Mouse (Mus musculus) intestine, embryonic 14.5 days (tissue): ENCODE results near the gene Gpsm2. TPM values are rescaled to one million over a fixed set of nuclear protein-coding genes. Genes with fewer than 3 reads are reported as not detected.
A peak's percentile ranks its signal among the peaks of the same experiment; 100 is the strongest.

Experiments used
- ATAC-seq: fragments of 200-750 bp; cut with Nextera tagmentation; replicated peaks from 2 replicates; pipeline ENCODE4 v1.8.0; 2017; ENCODE audit warnings: low read depth, moderate number of reproducible peaks, moderate TSS enrichment, moderate library complexity; ENCODE audit not compliant: low FRiP score, low TSS enrichment
- DNase-seq: peaks from one replicate; pipeline ENCODE4 v3.0.0-alpha.2; 2018; ENCODE audit warnings: low spot score
- H3K27ac ChIP-seq: fragments of 300-500 bp; sonication (generic); 2 replicates; pipeline ENCODE4 v1.5.1; 2014; ENCODE audit warnings: low read depth, mild to moderate bottlenecking, control low read depth
- H3K27me3 ChIP-seq: fragments of 300-500 bp; sonication (generic); replicated peaks from 2 replicates; pipeline ENCODE4 v1.6.1; 2014; ENCODE audit warnings: low read length, control low read depth; ENCODE audit not compliant: control insufficient read depth, insufficient read depth
- H3K36me3 ChIP-seq: fragments of 300-500 bp; sonication (generic); 2 replicates; pipeline ENCODE4 v1.6.1; 2014; ENCODE audit warnings: low read length, control low read depth; ENCODE audit not compliant: control insufficient read depth, insufficient read depth
- H3K4me1 ChIP-seq: fragments of 300-500 bp; sonication (generic); replicated peaks from 2 replicates; pipeline ENCODE4 v1.6.1; 2014; ENCODE audit warnings: low read length, control low read depth, mixed read lengths; ENCODE audit not compliant: control insufficient read depth, insufficient read depth
- H3K4me2 ChIP-seq: fragments of 300-500 bp; sonication (generic); 2 replicates; pipeline ENCODE4 v1.6.1; 2014; ENCODE audit warnings: low read length
- H3K4me3 ChIP-seq: fragments of 300-500 bp; sonication (generic); 2 replicates; pipeline ENCODE4 v1.5.1; 2014; ENCODE audit warnings: low read depth, low read length, control low read depth, mixed read lengths
- H3K9ac ChIP-seq: fragments of 300-500 bp; sonication (generic); 2 replicates; pipeline ENCODE4 v1.6.1; 2014; ENCODE audit warnings: mild to moderate bottlenecking, low read length
- H3K9me3 ChIP-seq: fragments of 300-500 bp; sonication (generic); 2 replicates; pipeline ENCODE4 v1.6.1; 2016; ENCODE audit warnings: low read length, control low read depth; ENCODE audit not compliant: control insufficient read depth
- WGBS: fragments of 180-500 bp; shearing (Covaris S2); extraction: QIAGEN DNeasy Blood & Tissue Kit; methylation state at CpG from one replicate; pipeline ENCODE4 v1.1.7; 2014; 5-methylcytosine and 5-hydroxymethylcytosine counted together
- polyA plus RNA-seq: library from polyadenylated mRNA; unstranded; fragments of >200 nt; fragmentation: Nextera tagmentation; extraction: Ambion mirVana; gene quantifications from 2 replicates; pipeline ENCODE4 v1.2.1, GENCODE M21; 2014

Gene Gpsm2
- 55.8 and 68.3 TPM in 2 replicates for polyA plus RNA-seq

DNA sequence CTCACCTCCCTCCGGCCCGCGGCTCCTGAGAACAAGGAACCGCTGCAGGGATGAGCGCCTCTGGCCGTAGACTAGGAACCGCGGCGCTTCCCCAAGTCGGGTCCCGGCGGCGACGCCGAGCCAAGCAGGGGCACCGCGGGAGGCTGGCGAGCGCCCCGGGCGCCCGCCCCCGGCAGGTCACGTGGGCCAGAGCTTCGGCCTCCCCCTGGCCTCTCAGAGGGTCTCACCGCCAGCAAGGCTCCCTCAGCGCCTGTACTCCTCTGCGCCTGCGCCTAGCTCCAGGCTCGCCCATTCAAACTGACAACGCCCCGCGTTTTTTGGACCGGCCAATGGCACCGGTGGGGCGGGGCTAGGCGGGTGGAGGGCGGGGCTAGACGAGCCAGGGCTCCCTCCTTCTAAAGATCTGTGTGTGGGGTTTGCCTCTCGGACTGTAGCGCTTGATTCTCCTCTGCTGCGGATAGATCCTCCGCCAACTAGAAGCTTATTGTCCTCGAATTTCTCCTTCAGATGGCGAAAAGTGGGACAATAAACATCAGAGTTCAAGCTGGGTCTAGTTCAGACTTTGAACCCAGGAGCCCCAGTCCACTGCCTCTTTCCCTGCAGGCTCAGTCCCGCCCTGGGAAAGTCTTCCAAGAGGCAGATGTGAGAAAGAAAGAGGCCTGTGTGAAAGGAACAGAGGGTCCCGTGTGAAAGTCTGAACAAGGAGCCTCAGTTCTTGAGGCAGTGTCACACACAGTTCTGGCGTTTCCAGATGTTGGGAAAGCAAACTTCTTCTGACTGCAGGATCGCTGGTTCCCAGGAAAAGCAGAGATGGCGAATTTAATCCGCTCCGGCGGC, at the start of gene Gpsm2:
TSS of gene Gpsm2 (minus strand) at position 274 of the 837 bp plus-strand sequence.
- WGBS, result 2% methylated on average over 53 of the region's 53 CpGs
- DNase-seq, result peak; percentile 99
- no peaks in the 10 kb centered on the region for H3K36me3 ChIP-seq
- peak within 1 kb of the TSS; percentile 90 for H3K27ac ChIP-seq
- ATAC-seq, result peak; percentile 97
- H3K27me3 ChIP-seq, result no peaks in the 10 kb centered on the region
- peak within 1 kb of the TSS; percentile 86 for H3K9ac ChIP-seq
- peak within 1 kb of the TSS; percentile 76 for H3K4me2 ChIP-seq
- H3K9me3 ChIP-seq, result no peaks in the 10 kb centered on the region
- H3K4me1 ChIP-seq, result peaks cover 25% of the 10 kb centered on the region
- peak within 1 kb of the TSS; percentile 80 for H3K4me3 ChIP-seq

DNA sequence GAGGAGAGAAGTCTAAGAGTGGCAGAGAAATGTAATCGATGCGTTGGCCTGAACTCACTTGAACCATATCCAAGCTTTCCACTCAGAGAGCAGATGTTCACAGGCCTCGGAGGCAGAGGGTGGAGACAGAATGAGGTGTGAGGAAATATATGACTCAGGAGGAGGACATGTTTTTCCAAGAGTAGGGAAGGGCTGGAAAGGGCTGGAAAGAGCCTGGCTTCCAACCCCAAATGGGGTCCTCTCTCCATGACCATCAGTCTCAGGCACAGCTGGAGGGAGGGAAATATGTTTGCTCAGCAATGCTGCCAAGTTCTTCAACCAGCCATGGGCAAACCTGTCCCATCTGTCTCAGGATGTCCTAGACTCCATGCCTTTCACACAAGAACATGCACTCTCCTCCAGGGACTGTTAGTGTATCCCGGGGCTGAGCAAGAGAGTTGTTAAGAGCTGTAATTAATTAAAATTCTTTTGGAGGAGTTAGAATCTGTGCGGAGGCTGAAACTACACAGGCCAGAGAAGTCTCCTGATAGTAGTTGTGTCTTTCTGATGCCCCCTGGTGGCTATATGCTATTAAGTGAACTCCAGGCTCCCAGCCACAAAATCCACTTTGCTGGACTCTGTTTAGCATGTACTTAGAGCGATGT, 48.7 kb upstream of the Gpsm2 start:
- DNase-seq (peak; percentile 79), ATAC-seq (peak; percentile 79)
- Histone ChIP-seq H3K4me1 (peaks cover 4% of the 10 kb centered on the region; the same call in 1 of the 2 replicates), H3K4me2 (no peak overlapping the region), H3K4me3 (no peak overlapping the region), H3K27me3 (no peaks in the 10 kb centered on the region), H3K9me3 (no peaks in the 10 kb centered on the region), H3K9ac (no peak overlapping the region), H3K36me3 (no peaks in the 10 kb centered on the region), H3K27ac (peak overlapping the region; percentile 66)
- 17% methylated on average over 6 of the region's 6 CpGs for WGBS

- ATAC-seq (no peak), DNase-seq (no peak)
- H3K9ac ChIP-seq, result no peak overlapping the region
- H3K4me3 ChIP-seq, result no peak overlapping the region
- H3K36me3 ChIP-seq, result no peaks in the 10 kb centered on the region
- no peaks in the 10 kb centered on the region for H3K27me3 ChIP-seq
- no peak overlapping the region for H3K4me2 ChIP-seq
- H3K27ac ChIP-seq, result no peak overlapping the region
- H3K9me3 ChIP-seq, result no peaks in the 10 kb centered on the region
- 60% methylated on average over 6 of the region's 6 CpGs for WGBS
- peaks cover 4% of the 10 kb centered on the region; the same call in 1 of the 2 replicates for H3K4me1 ChIP-seq
Observed at GRCm38 (mm10) chr3:108769547-108769946, 47.4 kb upstream of the Gpsm2 start.

GRCm38 (mm10) chr3:108767416-108767815, 45.3 kb upstream of the Gpsm2 start:
- Histone ChIP-seq H3K4me1 (peaks cover 4% of the 10 kb centered on the region; the same call in 1 of the 2 replicates), H3K4me3 (no peak overlapping the region), H3K9ac (no peak overlapping the region), H3K36me3 (no peaks in the 10 kb centered on the region), H3K27ac (no peak overlapping the region), H3K4me2 (no peak overlapping the region), H3K27me3 (no peaks in the 10 kb centered on the region), H3K9me3 (no peaks in the 10 kb centered on the region)
- 64% methylated on average over 10 of the region's 10 CpGs for WGBS
- DNase-seq (no peak), ATAC-seq (no peak)

DNA sequence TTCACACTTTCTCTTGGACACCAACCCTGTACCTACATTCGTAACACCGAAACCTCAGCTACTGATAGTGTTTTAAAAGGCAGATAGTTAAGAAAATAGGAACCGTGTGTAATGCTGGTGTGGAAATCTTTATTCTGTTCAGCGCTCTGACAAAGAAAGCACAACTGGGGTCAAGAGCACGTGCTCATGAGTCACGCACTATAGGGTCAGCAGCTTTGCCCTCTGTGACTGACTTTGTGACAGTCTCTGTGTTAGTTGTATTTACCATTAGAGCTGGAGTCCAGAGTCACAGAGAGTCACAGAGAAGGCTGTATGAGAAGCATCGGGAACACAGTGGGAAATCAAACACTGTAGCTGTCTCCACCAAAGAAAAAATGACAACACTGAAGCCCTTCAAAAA, 44.8 kb upstream of the Gpsm2 start:
- no peak overlapping the region for H3K4me2 ChIP-seq
- no peaks in the 10 kb centered on the region for H3K27me3 ChIP-seq
- H3K9me3 ChIP-seq, result no peaks in the 10 kb centered on the region
- DNase-seq (no peak), ATAC-seq (no peak)
- peaks cover 4% of the 10 kb centered on the region; the same call in 1 of the 2 replicates for H3K4me1 ChIP-seq
- H3K9ac ChIP-seq, result no peak overlapping the region
- H3K27ac ChIP-seq, result no peak overlapping the region
- H3K4me3 ChIP-seq, result no peak overlapping the region
- no peaks in the 10 kb centered on the region for H3K36me3 ChIP-seq
- 85% methylated on average over 7 of the region's 7 CpGs for WGBS

- no peaks in the 10 kb centered on the region for H3K36me3 ChIP-seq
- no peak overlapping the region for H3K27ac ChIP-seq
- no peak overlapping the region for H3K4me3 ChIP-seq
- peaks cover 4% of the 10 kb centered on the region; the same call in 1 of the 2 replicates for H3K4me1 ChIP-seq
- ATAC-seq, result no peak
- H3K9me3 ChIP-seq, result no peaks in the 10 kb centered on the region
- no peak for DNase-seq
- 87% methylated on average over 7 of the region's 7 CpGs for WGBS
- no peaks in the 10 kb centered on the region for H3K27me3 ChIP-seq
- no peak overlapping the region for H3K9ac ChIP-seq
- no peak overlapping the region for H3K4me2 ChIP-seq
Observed at GRCm38 (mm10) chr3:108765476-108765875, 43.4 kb upstream of the Gpsm2 start.

DNA sequence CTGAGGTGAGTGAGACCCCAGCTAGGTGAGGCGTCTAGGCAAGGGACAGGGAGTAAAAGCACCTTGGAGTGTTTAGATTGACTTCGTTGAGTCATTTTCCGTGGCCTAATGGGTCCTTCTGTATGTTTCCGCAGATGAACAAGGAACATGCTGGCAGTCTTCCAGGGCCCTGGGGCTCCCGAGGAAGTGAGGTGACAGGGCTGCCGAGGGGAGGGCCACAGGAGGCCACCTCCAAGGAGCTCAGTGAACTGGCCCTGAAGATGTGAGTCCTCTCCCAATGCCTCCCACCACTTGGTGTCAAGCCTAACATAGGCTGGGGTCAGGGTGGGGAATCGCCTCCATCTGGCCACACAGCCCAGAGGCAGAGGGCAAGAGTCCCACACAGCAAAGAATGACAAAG, 42.9 kb upstream of the Gpsm2 start:
- no peak overlapping the region for H3K4me2 ChIP-seq
- no peak for ATAC-seq
- peaks cover 5% of the 10 kb centered on the region; the same call in 1 of the 2 replicates for H3K4me1 ChIP-seq
- H3K9me3 ChIP-seq, result no peaks in the 10 kb centered on the region
- H3K27me3 ChIP-seq, result no peaks in the 10 kb centered on the region
- no peak for DNase-seq
- H3K27ac ChIP-seq, result no peak overlapping the region
- 51% methylated on average over 7 of the region's 7 CpGs for WGBS
- H3K36me3 ChIP-seq, result no peaks in the 10 kb centered on the region
- no peak overlapping the region for H3K4me3 ChIP-seq
- H3K9ac ChIP-seq, result no peak overlapping the region

DNA sequence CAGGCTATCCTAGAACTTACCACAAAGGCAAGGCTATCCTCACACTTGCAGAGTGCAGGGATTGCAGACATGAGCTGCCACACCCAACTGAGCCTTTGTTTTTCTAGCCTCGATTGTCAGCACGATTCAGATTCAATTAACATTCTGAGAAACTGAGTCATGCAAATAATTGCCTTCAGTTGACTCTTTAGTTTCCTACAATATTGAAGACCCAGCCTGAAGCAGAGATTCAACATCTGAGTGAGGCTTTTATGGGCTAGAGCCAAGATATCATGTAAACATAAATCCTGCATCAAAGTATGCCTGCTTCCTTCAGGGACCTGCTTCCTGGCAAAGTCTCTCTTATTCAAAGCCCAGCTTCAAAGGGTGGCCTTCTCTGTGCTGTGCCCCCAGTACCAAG, 41.6 kb upstream of the Gpsm2 start:
- no peaks in the 10 kb centered on the region for H3K27me3 ChIP-seq
- H3K4me2 ChIP-seq, result no peak overlapping the region
- no peaks in the 10 kb centered on the region for H3K9me3 ChIP-seq
- 75% methylated on average over 2 of the region's 2 CpGs for WGBS
- no peak overlapping the region for H3K27ac ChIP-seq
- no peaks in the 10 kb centered on the region for H3K36me3 ChIP-seq
- H3K4me3 ChIP-seq, result no peak overlapping the region
- DNase-seq (no peak), ATAC-seq (no peak)
- no peak overlapping the region for H3K9ac ChIP-seq
- H3K4me1 ChIP-seq, result peaks cover 14% of the 10 kb centered on the region; the same call in 1 of the 2 replicates
